Mouse (Mus musculus): ENCODE results near the gene Vwa2.

- TF ChIP-seq FOSL1 (IDR thresholded peaks at IDR 0.05; ENCODE audit: insufficient read depth, low read length, poor library complexity, severe bottlenecking) (no peak), MYOG (IDR thresholded peaks at IDR 0.05; ENCODE audit: control insufficient read depth, extremely low read depth, insufficient read length) (no peak), CTCF (IDR thresholded peaks at IDR 0.05; ENCODE audit: control insufficient read depth, insufficient read depth, insufficient read length) (no peak)
Measured at GRCm38 (mm10) chr19:56907850-56908249, 33.8 kb downstream of the Vwa2 start.

Measured in C2C12 (cell line).